Mouse (Mus musculus) lung, postnatal 10 days (tissue): ENCODE measurements around the gene Eif2s3x.

Source experiments
- DNase-seq: peaks from one replicate; pipeline ENCODE4 v3.0.0; 2021

Gene Eif2s3x

DNA sequence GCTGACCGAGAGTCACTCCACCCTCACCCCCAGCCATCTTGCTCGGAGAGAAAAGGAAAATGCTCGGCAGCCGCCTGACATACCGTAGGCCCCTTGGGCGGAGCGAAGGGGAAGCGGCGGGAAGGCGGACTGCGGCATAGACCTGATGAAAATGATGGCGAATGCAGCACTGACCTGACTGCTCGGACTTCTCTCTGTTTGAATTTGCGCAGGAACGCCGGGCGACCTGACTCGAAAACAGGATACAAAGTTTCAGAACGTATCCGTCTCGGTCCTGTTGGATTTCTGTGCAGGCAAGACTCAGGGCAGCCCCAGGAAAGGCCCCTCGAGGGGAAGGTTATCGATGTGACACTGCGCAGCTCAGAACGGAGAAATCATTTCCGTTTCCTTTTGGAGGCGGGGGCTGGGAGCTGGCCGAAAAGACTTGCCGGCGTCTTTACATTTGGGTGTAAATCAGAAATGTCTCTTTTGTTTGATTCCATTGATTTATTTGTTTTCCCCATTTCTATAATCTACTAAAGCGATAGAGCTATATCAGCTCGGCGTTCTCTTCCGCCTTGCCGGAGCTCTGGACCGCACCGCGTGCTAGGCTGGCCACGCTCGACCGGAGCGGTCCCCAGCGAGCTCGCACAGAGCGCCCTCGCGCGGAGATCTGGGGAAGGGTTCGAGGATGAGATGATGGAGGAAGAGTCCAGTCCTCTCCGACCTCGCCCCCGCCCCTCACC lies at the start of gene Eif2s3x:
Gene Eif2s3x, minus strand, starts transcription at position 266 of the 725 bp plus-strand sequence.
- DNase-seq: peak; percentile 88

GRCm38 (mm10) chrX:94235601-94236000 lies 22.9 kb upstream of the Eif2s3x start:
- no peak for DNase-seq

DNA sequence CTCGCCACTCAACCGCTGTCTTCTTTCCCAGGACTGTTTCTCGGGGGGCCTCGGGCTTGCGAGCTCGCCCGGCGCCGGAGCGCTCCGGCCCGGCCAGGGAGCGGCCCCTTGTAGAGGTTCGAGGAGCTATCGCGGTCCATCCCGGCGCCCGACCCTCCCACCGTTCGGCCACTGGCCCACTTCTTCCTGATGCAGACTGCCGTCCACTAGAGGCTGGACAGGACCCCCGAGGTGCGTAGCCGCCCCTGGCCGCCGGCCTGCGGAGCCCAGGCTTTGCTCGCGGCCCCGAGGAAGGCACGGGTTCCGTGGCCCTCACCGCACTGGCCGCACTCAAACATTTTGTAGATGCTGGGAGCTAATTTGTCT lies 22.5 kb upstream of the Eif2s3x start:
- DNase-seq: no peak

DNA sequence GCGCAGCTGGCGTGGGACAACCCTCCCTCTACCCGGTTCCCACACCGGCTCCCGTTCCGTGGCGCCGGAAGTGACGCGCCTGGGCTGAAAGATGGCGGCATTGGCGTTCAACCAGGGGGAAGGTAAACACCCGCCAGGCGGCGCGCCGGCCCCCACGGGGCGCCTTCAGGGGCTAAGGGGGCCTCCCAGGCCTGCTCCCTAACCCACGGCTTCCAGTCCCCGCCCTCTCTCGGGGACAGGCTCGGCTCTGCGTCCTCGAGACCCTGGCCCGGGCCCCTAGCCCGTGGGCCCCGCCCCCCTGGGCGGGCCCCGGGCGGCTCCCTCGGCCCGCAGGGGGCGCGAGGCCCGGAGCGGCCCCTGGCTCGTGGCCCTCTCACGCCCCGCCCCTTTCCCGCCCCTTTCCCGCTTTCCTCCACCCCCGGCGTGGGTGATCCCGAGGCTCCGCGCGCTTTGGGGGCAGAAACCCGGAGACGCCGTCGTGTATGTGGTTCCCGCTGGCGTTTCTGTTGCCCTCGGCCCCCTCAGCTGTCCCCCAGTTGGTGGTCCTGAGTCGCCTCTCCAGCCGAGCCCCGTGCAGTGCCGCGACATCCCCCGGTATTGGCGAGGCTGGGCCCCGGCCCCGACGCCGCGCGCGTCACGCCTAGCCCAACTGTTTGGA lies 22.0 kb upstream of the Eif2s3x start, which contains the start of gene Klhl15:
Gene Klhl15, plus strand, starts transcription at position 68 of the 658 bp plus-strand sequence.
- peak; percentile 89 for DNase-seq

- no peak for DNase-seq
Measured at GRCm38 (mm10) chrX:94233936-94234531, 21.4 kb upstream of the Eif2s3x start.

- peak; percentile 2 for DNase-seq
Measured at GRCm38 (mm10) chrX:94233432-94233831, 20.8 kb upstream of the Eif2s3x start.

DNA sequence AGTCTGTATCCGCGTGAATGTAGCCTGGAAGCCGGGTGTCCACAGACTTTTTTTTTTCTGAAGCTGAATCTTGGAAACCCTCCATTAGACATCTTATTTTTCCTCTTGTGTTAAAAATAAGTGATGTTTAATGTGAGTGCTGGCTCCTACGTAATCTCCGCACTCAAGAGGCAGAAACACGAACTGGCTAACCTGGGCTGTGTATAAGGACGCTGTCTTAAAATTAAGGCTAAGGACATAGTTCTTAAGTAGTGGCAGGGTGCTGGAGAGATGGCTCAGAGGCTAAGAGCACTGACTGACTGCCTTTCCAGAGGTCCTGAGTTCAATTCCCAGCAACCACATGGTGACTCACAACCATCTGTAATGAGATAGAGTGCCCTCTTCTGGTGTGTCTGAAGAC lies 722 bp upstream of the Eif2s3x start:
- peak; percentile 1 for DNase-seq

DNA sequence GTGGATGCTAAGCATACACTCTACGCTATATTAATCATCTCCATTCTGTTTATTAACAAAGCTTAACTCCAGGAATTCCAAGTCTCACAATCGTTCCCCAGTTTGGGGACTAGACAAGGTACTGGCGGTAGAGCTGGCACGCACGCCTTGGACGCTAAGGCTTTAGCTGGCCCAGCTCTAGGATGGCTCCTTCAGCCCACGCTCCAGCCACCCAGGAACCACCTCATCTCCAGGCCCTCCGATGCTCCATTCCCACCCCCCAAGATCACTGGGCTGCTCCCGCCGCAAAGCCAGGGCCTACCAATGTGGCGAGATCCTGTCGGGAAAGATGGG lies 432 bp downstream of the Eif2s3x start:
- no peak for DNase-seq

- DNase-seq: peak; percentile 3
Measured at GRCm38 (mm10) chrX:94197789-94198188, 14.9 kb downstream of the Eif2s3x start.

DNA sequence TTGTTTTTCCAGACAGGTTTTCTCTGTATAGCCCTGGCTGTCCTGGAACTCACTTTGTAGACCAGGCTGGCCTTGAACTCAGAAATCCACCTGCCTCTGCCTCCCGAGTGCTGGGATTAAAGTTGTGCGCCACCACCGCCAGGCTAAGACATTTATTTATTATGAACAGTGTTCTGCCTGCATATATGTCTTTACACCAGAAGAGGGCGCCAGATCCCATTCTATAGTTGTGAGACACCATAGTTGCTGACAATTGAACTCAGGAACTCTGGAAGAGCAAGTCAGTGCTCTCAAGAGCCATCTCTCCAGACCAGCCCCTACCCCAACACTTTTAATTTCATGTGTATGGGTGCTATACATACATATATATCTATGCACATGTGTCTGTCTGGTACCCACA lies 18.8 kb downstream of the Eif2s3x start:
- DNase-seq: peak; percentile 18

DNA sequence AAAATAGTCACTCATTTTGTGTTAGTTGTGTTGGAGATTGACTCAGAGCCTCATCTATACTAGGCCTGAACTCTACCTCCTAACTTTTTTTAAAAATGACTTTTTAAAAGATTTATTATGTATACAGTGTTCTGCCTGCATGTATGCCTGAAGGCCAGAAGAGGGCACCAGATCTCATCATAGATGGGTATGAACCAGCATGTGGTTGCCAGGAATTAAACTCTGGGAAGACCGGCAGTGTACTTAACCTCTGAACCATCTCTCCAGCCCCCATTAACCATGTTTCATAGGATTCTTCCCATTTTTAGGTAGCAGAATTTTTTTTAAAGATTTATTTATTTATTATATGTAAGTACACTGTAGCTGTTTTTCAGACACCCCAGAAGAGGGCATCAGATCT lies 27.5 kb downstream of the Eif2s3x start:
- DNase-seq: peak; percentile 17

DNA sequence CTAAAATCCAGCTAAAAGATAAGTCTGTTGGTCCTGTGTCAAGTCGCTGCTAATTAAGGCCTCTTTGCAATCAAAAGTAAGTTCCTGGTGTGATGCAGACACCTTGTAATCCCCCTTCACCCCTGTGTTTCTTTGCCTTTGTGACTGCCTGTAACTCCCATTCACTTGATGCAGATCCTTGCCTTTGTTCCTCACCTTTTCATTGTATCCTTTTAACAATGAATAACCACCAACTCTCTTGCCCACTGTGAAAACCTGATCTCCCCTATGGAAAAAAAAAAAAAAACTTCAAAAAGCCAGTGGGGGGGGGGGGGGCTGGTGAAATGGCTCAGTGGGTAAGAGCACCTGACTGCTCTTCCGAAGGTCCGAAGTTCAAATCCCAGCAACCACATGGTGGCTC lies 28.8 kb downstream of the Eif2s3x start:
- DNase-seq: no peak

- peak; percentile 92 for DNase-seq
Measured at GRCm38 (mm10) chrX:94177715-94178340, 34.8 kb downstream of the Eif2s3x start.

DNA sequence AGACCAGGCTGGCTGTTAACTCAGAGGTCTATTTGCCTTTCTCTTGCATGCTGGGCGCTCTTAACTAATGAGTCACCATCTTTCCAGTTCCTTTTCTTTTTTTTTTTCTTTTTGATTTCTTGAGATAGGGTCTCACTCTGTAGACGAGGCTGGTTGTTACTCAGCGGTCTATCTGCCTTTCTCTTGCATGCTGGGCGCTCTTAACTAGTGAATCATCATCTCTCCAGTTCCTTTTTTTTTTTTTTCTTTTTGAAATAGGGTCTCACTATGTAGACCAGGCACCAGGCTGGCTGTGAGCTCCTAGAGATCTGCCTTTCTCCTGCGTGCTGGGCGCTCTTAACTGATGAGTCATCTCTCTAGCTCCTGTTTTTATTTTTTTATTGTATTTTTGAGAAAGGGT lies 43.3 kb downstream of the Eif2s3x start:
- no peak for DNase-seq

GRCm38 (mm10) chrX:94152251-94152830 lies 60.3 kb downstream of the Eif2s3x start:
- DNase-seq: no peak

- DNase-seq: no peak
Measured at GRCm38 (mm10) chrX:94150471-94150870, 62.2 kb downstream of the Eif2s3x start.

GRCm38 (mm10) chrX:94142004-94142771 lies 70.5 kb downstream of the Eif2s3x start:
- DNase-seq: no peak

DNA sequence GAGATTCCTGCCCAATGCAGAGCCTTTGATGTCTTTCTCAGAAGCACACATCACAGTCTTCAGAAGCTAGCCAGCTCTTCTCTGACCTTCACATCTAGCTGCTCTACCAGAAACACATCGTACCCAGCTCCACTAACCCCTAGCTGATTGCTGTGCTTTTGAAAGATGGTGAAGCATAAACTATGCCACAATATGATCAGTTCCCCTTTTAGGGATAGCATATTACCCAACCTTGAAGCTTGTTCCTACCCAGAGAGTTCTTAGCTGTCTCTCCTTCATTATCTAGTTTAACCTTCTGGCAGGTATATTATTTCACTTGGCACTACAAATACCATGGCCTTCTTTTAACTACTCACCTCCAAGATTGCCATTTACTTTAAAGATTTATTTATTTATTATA lies 72.6 kb downstream of the Eif2s3x start:
- no peak for DNase-seq
